Comparison of ENCODE assay signal across 9 mouse cellular contexts in the genomic region with DNA sequence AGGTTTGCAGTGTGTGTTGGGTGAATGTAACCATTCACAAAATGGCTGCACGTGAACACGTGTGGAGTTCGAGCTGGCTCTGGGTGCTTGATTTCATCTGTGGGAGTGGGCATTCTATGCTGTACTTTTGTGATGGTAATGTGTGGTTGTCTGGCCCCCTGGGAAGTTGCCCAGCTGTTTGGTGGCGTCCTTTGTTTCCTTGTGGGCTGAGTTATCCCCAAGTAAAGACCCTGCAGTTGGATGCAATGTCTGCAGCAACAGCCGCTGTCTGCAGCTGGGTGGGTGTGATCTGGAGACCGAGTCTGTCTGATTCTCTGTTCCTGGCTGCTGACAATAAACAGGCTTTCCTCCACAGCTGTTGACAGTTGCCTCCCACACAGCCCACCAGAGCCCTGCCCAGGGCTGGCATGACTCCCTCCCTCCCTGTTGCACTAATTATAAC. TPM values are rescaled to one million over a fixed set of nuclear protein-coding genes. Genes with fewer than 3 reads are reported as not detected.
DNase-seq lines count a peak whose midpoint lies in the region; ATAC-seq and TF ChIP-seq lines count a peak whose summit lies in the region.
"Had no signal": no experiment of that assay in that cellular context is flagged by ENCODE, and none has a peak within 500 bp of the region (broad histone marks: within the 10 kb centered on the region; RNA-seq: fewer than 3 reads in every experiment).

No protein-coding gene starts in this region.

- no peak for DNase-seq in frontal cortex, postnatal 25 days (ENCODE audit: low spot score in 2 of 2)
- peak; percentile 52 for DNase-seq in forelimb bud, embryonic 11.5 days (ENCODE audit: low read depth, low spot score)
- peak; percentile 8 for DNase-seq in right cerebral cortex, postnatal 4 days
- DNase-seq in adrenal gland, postnatal 36 days, result no peak
- DNase-seq in thymus, postnatal 0 days (ENCODE audit: low spot score), result no peak

- no peaks in the 10 kb centered on the region for H3K9me3 ChIP-seq in E14TG2a.4 (ENCODE audit: low read length)
- H3K9me3 ChIP-seq in intestine, postnatal 0 days (ENCODE audit: control insufficient read depth), result no peaks in the 10 kb centered on the region
- H3K9me3 ChIP-seq: neural tube, embryonic 13.5 days had no signal

- H3K27ac ChIP-seq in intestine, postnatal 0 days (ENCODE audit: low read depth, low read length), result peak overlapping the region; percentile 79
- H3K27ac ChIP-seq: neural tube, embryonic 13.5 days had no signal

- H3K4me1 ChIP-seq in E14TG2a.4 (replicated peaks; ENCODE audit: low read depth, low read length), result peaks cover 71% of the 10 kb centered on the region
- H3K4me1 ChIP-seq in intestine, postnatal 0 days (replicated peaks; ENCODE audit: control insufficient read depth, insufficient read depth, low read length), result peaks cover 15% of the 10 kb centered on the region

- TF ChIP-seq CTCF in E14TG2a.4 (conservative IDR thresholded peaks at IDR 0.05; ENCODE audit: low read length), result no peak
- no peak for TF ChIP-seq CTCF in intestine, postnatal 0 days (IDR thresholded peaks at IDR 0.05; ENCODE audit: low read depth)

- no peaks in the 10 kb centered on the region for H3K27me3 ChIP-seq in E14TG2a.4 (ENCODE audit: insufficient read depth, low read length)
- no peaks in the 10 kb centered on the region for H3K27me3 ChIP-seq in intestine, postnatal 0 days (replicated peaks; ENCODE audit: control insufficient read depth, insufficient read depth, low read length)
- H3K27me3 ChIP-seq: neural tube, embryonic 13.5 days had no signal

- H3K4me3 ChIP-seq in E14TG2a.4 (replicated peaks; ENCODE audit: low read length), result peak overlapping the region; percentile 18
- H3K4me3 ChIP-seq in intestine, postnatal 0 days (ENCODE audit: low read depth, low read length), result no peak overlapping the region
- H3K4me3 ChIP-seq: neural tube, embryonic 13.5 days had no signal

- H3K4me2 ChIP-seq in intestine, postnatal 0 days (replicated peaks; ENCODE audit: low read depth), result no peak overlapping the region
- H3K4me2 ChIP-seq: neural tube, embryonic 13.5 days had no signal

- ATAC-seq in frontal cortex, adult (ENCODE audit: low TSS enrichment), result 0 out of 2 replicates have a peak, but pooled peaks have one; percentile 34
- ATAC-seq in intestine, postnatal 0 days, result 0 out of 2 replicates have a peak, but pooled peaks have one; percentile 15

- no peaks in the 10 kb centered on the region for H3K36me3 ChIP-seq in E14TG2a.4 (ENCODE audit: insufficient read depth, low read length)
- no peaks in the 10 kb centered on the region for H3K36me3 ChIP-seq in intestine, postnatal 0 days (ENCODE audit: control insufficient read depth, insufficient read depth)
- H3K36me3 ChIP-seq: neural tube, embryonic 13.5 days had no signal

- 49% methylated on average over 6 of the region's 6 CpGs for WGBS in intestine, postnatal 0 days

- H3K9ac ChIP-seq in intestine, postnatal 0 days (ENCODE audit: low read depth, low read length), result no peak overlapping the region
- H3K9ac ChIP-seq: neural tube, embryonic 13.5 days had no signal

RNA-seq across cellular contexts. Expression of gene Rtn4, which starts 56.0 kb away (rescaled TPM):
- 99.9 and 102 TPM in 2 replicates for polyA plus RNA-seq in intestine, postnatal 0 days (2015; fragmentation: Nextera tagmentation; extraction: Ambion mirVana)
- total RNA-seq in adrenal gland, postnatal 36 days (2021), result 100 to 1,000 TPM; 312 to 517 TPM
- polyA plus RNA-seq in thymus, postnatal 0 days (2015; fragmentation: Nextera tagmentation; extraction: Ambion mirVana), result 34.9 and 47.1 TPM in 2 replicates

Comparison
In these comparisons a context has a peak if more than half of its experiments do, and no peak if none do; other contexts are left out.
1. DNase-seq: peak in forelimb bud, embryonic 11.5 days (single experiment) and right cerebral cortex, postnatal 4 days (single experiment); none in frontal cortex, postnatal 25 days (0 of 2), adrenal gland, postnatal 36 days (0 of 2) and thymus, postnatal 0 days (single experiment).